In genomic region chr7:45360404-45361125, GRCm38 (mm10) we compare ENCODE assay signal across 10 mouse cellular contexts. TPM values are rescaled to one million over a fixed set of nuclear protein-coding genes. Genes with fewer than 3 reads are reported as not detected.
DNase-seq lines count a peak whose midpoint lies in the region; ATAC-seq and TF ChIP-seq lines count a peak whose summit lies in the region.
"Had no signal": no experiment of that assay in that cellular context is flagged by ENCODE, and none has a peak within 500 bp of the region (broad histone marks: within the 10 kb centered on the region; RNA-seq: fewer than 3 reads in every experiment).

No protein-coding gene starts in this region.

- no peak overlapping the region for H3K9ac ChIP-seq in hindbrain, embryonic 12.5 days
- no peak overlapping the region for H3K9ac ChIP-seq in midbrain, embryonic 14.5 days (replicated peaks; ENCODE audit: low read length)

- no peak overlapping the region for H3K4me3 ChIP-seq in layer of hippocampus, adult 2 months
- no peak overlapping the region for H3K4me3 ChIP-seq in cortical plate, adult 2 months (ENCODE audit: insufficient read depth, low read length)
- H3K4me3 ChIP-seq in hindbrain, embryonic 12.5 days, result 0 out of 2 replicates have a peak overlapping the region, but pooled peaks have one; percentile 44
- no peak overlapping the region; the same call in 1 of the 2 replicates for H3K4me3 ChIP-seq in midbrain, embryonic 14.5 days (replicated peaks; ENCODE audit: low read depth, low read length)
- H3K4me3 ChIP-seq: myocyte had no signal

- H3K27me3 ChIP-seq in hindbrain, embryonic 12.5 days, result peaks cover 54% of the 10 kb centered on the region
- H3K27me3 ChIP-seq in midbrain, embryonic 14.5 days (ENCODE audit: control insufficient read depth, insufficient read depth, low read length), result no peaks in the 10 kb centered on the region
- H3K27me3 ChIP-seq: Patski had no signal

- peak overlapping the region; percentile 85; the same call in 1 of the 2 replicates for H3K27ac ChIP-seq in layer of hippocampus, adult 2 months
- H3K27ac ChIP-seq in cortical plate, adult 2 months (ENCODE audit: insufficient read depth, low read length), result 0 out of 2 replicates have a peak overlapping the region, but pooled peaks have one; percentile 36
- H3K27ac ChIP-seq in hindbrain, embryonic 12.5 days, result no peak overlapping the region
- H3K27ac ChIP-seq in midbrain, embryonic 14.5 days (replicated peaks; ENCODE audit: low read depth, low read length), result no peak overlapping the region

- H3K4me2 ChIP-seq in hindbrain, embryonic 12.5 days (replicated peaks), result peak overlapping the region; percentile 86; the same call in 1 of the 2 replicates
- peak overlapping the region; percentile 87 for H3K4me2 ChIP-seq in midbrain, embryonic 14.5 days (ENCODE audit: low read length)

- no peak for DNase-seq in layer of hippocampus, adult 2 months (ENCODE audit: low spot score in 2 of 2)
- DNase-seq in layer of hippocampus, adult 9-11 months, result no peak
- DNase-seq in midbrain, embryonic 14.5 days, result no peak
- no peak for DNase-seq in spleen, postnatal 4 days (ENCODE audit: low spot score in 2 of 2)
- no peak for DNase-seq in left cerebral cortex, adult 11 months (ENCODE audit: low spot score)
- DNase-seq in adrenal gland, postnatal 4 days (ENCODE audit: low spot score in 2 of 2), result no peak

- no peaks in the 10 kb centered on the region for H3K9me3 ChIP-seq in hindbrain, embryonic 12.5 days (replicated peaks)
- no peaks in the 10 kb centered on the region for H3K9me3 ChIP-seq in midbrain, embryonic 14.5 days (ENCODE audit: control insufficient read depth, low read length)

- peaks cover 19% of the 10 kb centered on the region for H3K36me3 ChIP-seq in hindbrain, embryonic 12.5 days
- H3K36me3 ChIP-seq in midbrain, embryonic 14.5 days (ENCODE audit: control insufficient read depth, insufficient read depth, low read length), result peaks cover 39% of the 10 kb centered on the region

- 0 out of 2 replicates have a peak, but pooled peaks cover 3% of the 10 kb centered on the region for H3K4me1 ChIP-seq in cortical plate, adult 2 months (ENCODE audit: control insufficient read depth, insufficient read depth, low read length)
- peaks cover 19% of the 10 kb centered on the region for H3K4me1 ChIP-seq in hindbrain, embryonic 12.5 days
- peaks cover 29% of the 10 kb centered on the region for H3K4me1 ChIP-seq in midbrain, embryonic 14.5 days (ENCODE audit: control insufficient read depth, insufficient read depth, low read length)

- WGBS in hindbrain, embryonic 12.5 days, result 54% methylated on average over 18 of the region's 18 CpGs
- 56% methylated on average over 18 of the region's 18 CpGs for WGBS in midbrain, embryonic 14.5 days

- no peak; the same call in 1 of the 2 replicates for ATAC-seq in hindbrain, embryonic 12.5 days (ENCODE audit: low FRiP score)
- peak; percentile 12; the same call in 1 of the 2 replicates for ATAC-seq in midbrain, embryonic 14.5 days (ENCODE audit: low FRiP score, low TSS enrichment)

- no peak for TF ChIP-seq CTCF in layer of hippocampus, adult 2 months (conservative IDR thresholded peaks at IDR 0.05)
- TF ChIP-seq CTCF in cortical plate, adult 2 months (IDR thresholded peaks at IDR 0.05; ENCODE audit: extremely low read depth, insufficient read depth, low read length), result no peak

- TF ChIP-seq POLR2A in cortical plate, adult 2 months (IDR thresholded peaks at IDR 0.05; ENCODE audit: extremely low read depth, insufficient read depth, low read length), result no peak

RNA-seq across cellular contexts. Expression of gene Ppfia3, which starts 6.3 kb away (rescaled TPM):
- 100 to 1,000 TPM; 133 to 138 TPM for total RNA-seq in layer of hippocampus, adult 2 months (2021)
- 164 and 167 TPM in 2 replicates for polyA plus RNA-seq in cortical plate, adult 2 months (2012; rRNA removed)
- 15.6 and 16.2 TPM in 2 replicates for polyA plus RNA-seq in hindbrain, embryonic 12.5 days (2016; fragmentation: Nextera tagmentation; extraction: Ambion mirVana)
- polyA plus RNA-seq in midbrain, embryonic 14.5 days (2014; fragmentation: Nextera tagmentation; extraction: Ambion mirVana), result 26.9 and 28.0 TPM in 2 replicates
- 1 to 10 TPM; 4.7 to 6.9 TPM for total RNA-seq in adrenal gland, postnatal 4 days (2021)

RNA-seq across cellular contexts. Expression of gene Lin7b, which starts 9.8 kb away (rescaled TPM):
- total RNA-seq in layer of hippocampus, adult 2 months (2021), result 100 to 1,000 TPM; 138 to 146 TPM
- 336 TPM in 2 replicates for polyA plus RNA-seq in cortical plate, adult 2 months (2012; rRNA removed)
- 2.9 and 3.8 TPM in 2 replicates for polyA plus RNA-seq in hindbrain, embryonic 12.5 days (2016; fragmentation: Nextera tagmentation; extraction: Ambion mirVana)
- polyA plus RNA-seq in midbrain, embryonic 14.5 days (2014; fragmentation: Nextera tagmentation; extraction: Ambion mirVana), result 11.6 and 26.5 TPM in 2 replicates
- total RNA-seq in adrenal gland, postnatal 4 days (2021), result 1 to 10 TPM; 4.8 to 4.9 TPM

RNA-seq across cellular contexts. Expression of gene Hrc, which starts 25.5 kb away (rescaled TPM):
- under 1 TPM; 0.22 to 0.33 TPM for total RNA-seq in layer of hippocampus, adult 2 months (2021)
- polyA plus RNA-seq in cortical plate, adult 2 months (2012; rRNA removed), result 0.35 and 0.55 TPM in 2 replicates
- polyA plus RNA-seq in hindbrain, embryonic 12.5 days (2016; fragmentation: Nextera tagmentation; extraction: Ambion mirVana), result 0.65 and 0.68 TPM in 2 replicates
- polyA plus RNA-seq in midbrain, embryonic 14.5 days (2014; fragmentation: Nextera tagmentation; extraction: Ambion mirVana), result not detected in 2 replicates
- 10 to 100 TPM in 1 of 2 experiments, 1 to 10 TPM in 1; 6.7 to 13.0 TPM for total RNA-seq in adrenal gland, postnatal 4 days (2021)

RNA-seq across cellular contexts. Expression of gene Trpm4, which starts 27.0 kb away (rescaled TPM):
- 10 to 100 TPM; 12.8 to 16.5 TPM for total RNA-seq in layer of hippocampus, adult 2 months (2021)
- 29.1 and 35.1 TPM in 2 replicates for polyA plus RNA-seq in cortical plate, adult 2 months (2012; rRNA removed)
- 11.5 and 14.7 TPM in 2 replicates for polyA plus RNA-seq in hindbrain, embryonic 12.5 days (2016; fragmentation: Nextera tagmentation; extraction: Ambion mirVana)
- 8.4 and 9.5 TPM in 2 replicates for polyA plus RNA-seq in midbrain, embryonic 14.5 days (2014; fragmentation: Nextera tagmentation; extraction: Ambion mirVana)
- 10 to 100 TPM; 17.0 to 18.1 TPM for total RNA-seq in adrenal gland, postnatal 4 days (2021)

RNA-seq across cellular contexts. Expression of gene Snrnp70, which starts 35.0 kb away (rescaled TPM):
- 100 to 1,000 TPM; 456 to 514 TPM for total RNA-seq in layer of hippocampus, adult 2 months (2021)
- 720 and 793 TPM in 2 replicates for polyA plus RNA-seq in cortical plate, adult 2 months (2012; rRNA removed)
- polyA plus RNA-seq in hindbrain, embryonic 12.5 days (2016; fragmentation: Nextera tagmentation; extraction: Ambion mirVana), result 285 and 300 TPM in 2 replicates
- polyA plus RNA-seq in midbrain, embryonic 14.5 days (2014; fragmentation: Nextera tagmentation; extraction: Ambion mirVana), result 80.6 and 135 TPM in 2 replicates
- total RNA-seq in adrenal gland, postnatal 4 days (2021), result 100 to 1,000 TPM; 499 to 509 TPM

Comparison
In these comparisons a context has a peak if more than half of its experiments do, and no peak if none do; other contexts are left out.
1. H3K27ac ChIP-seq: peak in layer of hippocampus, adult 2 months (single experiment) and cortical plate, adult 2 months (single experiment); none in hindbrain, embryonic 12.5 days (single experiment) and midbrain, embryonic 14.5 days (single experiment).
2. RNA of gene Lin7b, which starts 9.8 kb away (polyA plus RNA-seq): 336 TPM in cortical plate, adult 2 months; 11.6 to 26.5 TPM in midbrain, embryonic 14.5 days and 2.9 to 3.8 TPM in hindbrain, embryonic 12.5 days; every median in the first group is over 10 times any median in the second.